Mouse (Mus musculus): ENCODE results near the gene Med4.

GRCm38 (mm10) chr14:73460514-73461134, 49.2 kb upstream of the Med4 start:
- no peak for TF ChIP-seq ZNF384 (IDR thresholded peaks at IDR 0.05; ENCODE audit: low read depth, low read length)
- TF ChIP-seq MAFK (IDR thresholded peaks at IDR 0.05; ENCODE audit: insufficient read depth, low read depth, low read length), result no peak

Data from ES-E14 (cell line).